Mouse (Mus musculus) urinary bladder, postnatal 10 days (tissue): ENCODE data around the gene 5530401A14Rik.

Experiments
- DNase-seq: peaks from one replicate; pipeline ENCODE4 v3.0.0; 2022; ENCODE audit warnings: low spot score

5530401A14Rik gene

DNA sequence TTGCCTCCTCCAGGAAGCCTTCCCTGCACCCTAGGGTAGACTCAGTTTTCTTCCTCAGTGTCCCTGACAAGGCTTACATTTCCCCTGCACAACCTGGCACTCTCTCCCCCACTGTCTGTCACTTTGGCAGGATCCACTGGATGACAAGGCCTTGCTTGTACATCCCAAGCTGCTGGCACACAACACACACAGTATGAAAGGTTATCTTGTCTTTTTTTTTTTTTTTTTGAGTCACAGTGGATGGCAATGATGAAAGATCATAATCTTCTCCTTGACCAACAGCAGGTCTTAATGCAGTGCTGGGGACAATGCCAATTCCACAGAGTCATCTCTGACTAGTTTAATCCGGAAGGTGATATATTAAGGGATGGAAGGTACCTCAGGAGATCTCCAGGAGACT lies 77.0 kb downstream of the 5530401A14Rik start:
- DNase-seq = no peak

DNA sequence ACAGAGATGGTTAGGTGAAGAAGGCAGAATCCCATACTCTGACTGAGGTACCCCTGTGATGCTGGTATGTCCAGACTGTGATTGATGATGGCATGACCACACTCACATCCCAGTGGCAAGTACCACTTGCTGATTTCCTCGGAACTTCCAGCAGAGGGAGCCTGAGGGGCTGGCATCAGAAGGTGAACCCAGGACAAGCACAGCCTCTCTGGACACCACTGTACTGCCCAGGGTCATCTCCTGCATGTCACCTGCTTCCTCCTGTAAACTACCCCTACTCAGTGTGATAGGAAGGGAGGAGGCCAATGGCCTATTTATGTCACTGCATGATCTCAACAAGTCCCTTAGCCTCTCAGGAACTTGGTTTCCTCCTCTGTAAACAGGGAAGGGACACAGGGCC lies 80.5 kb downstream of the 5530401A14Rik start:
- DNase-seq = no peak

- no peak for DNase-seq
These were observed 81.7 kb downstream of the 5530401A14Rik start for GRCm38 (mm10) chr11:81942167-81942566.
